Mouse (Mus musculus): Measurements from ENCODE around the gene Bcap29.
A peak's percentile ranks its signal among the peaks of the same experiment; 100 is the strongest.
"Not testable (repeated sequence)": the region's sequence is repeated elsewhere in the genome, so short reads cannot be mapped to it uniquely, and the experiment has no call there.

The Bcap29 gene

DNA sequence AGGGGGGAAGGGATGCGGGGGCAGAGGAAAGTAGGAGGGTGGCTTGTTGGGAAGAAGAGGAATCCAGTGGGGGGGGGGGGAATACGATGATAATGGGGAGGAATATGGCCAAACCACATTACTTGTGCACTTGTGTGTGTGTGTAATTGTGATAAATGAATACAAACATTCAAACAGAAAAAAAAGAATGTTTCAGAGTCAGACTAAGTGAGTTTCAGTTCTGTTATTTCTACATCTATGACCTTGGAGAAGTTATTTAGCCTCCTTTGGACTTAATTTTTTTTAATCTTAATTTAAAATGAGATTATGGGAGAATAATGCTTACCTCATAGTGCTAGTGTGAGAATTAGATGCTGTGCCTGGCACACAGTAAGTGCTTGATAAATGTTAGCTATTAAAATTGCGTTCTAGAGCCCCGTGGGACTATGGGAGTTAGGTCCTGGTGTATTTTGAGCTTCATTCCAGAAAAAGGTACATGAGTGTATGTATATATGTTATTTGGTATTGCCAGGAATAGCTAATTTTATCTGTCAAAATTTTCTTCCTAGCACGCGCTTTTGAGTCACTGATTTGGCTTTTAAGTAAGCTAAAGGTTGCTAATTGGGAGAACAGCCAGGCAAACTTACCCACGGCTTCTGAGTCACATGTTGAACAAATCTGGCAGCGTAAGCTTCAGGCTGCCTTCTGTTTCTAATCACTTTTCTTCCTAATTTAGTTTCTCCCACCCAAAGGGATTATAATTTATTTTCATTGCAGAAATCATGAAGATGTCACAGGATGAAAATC, 55.6 kb downstream of the Bcap29 start:
- DNase-seq (ENCODE audit: inconsistent ontology term): no peak

- no peak for DNase-seq (ENCODE audit: inconsistent ontology term)
Observed at GRCm38 (mm10) chr12:31574506-31574905, 60.0 kb downstream of the Bcap29 start.

DNA sequence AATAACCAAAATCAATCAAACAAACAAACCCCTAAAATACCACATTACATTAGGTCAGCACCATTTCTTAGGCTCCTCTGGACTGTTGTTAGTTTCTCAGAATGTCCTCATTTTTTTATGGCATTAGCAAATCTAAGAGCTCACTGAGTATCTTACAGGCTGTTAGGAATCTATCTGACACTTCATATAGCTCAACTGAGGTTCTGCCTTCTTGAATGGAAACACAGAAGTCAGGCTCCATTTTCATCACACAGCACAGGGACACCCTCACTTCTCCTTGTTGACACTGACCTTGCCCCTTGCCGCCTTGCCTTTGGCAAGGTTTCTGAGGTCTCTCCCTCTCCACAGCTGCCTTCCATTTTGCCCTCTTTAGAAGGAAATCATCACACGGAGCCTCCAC, 64.7 kb downstream of the Bcap29 start:
- no peak for DNase-seq (ENCODE audit: inconsistent ontology term)

- no peak for DNase-seq (ENCODE audit: inconsistent ontology term)
Observed at GRCm38 (mm10) chr12:31568661-31569060, 65.8 kb downstream of the Bcap29 start.

- not testable (repeated sequence) for DNase-seq (ENCODE audit: inconsistent ontology term)
Observed at GRCm38 (mm10) chr12:31567535-31567934, 66.9 kb downstream of the Bcap29 start.

DNA sequence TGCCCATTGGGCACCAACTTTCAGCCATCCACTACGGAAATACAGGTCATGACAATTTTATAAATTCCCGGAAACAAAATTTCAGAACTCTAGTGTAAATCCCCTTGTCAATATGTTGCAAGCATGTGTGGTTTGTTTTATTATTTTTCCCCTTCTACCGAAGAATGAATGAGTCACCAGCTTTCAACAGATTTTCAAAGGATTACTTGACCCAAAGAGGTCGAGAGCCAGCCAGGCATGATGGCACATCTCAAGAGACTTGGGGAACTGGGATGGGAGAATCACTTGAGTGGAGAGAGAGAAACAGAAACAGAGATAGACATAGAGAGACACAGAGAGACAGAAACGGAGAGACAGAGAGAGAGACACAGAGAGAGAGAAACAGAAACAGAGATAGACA, 73.7 kb downstream of the Bcap29 start:
- DNase-seq (ENCODE audit: inconsistent ontology term): peak; percentile 13

GRCm38 (mm10) chr12:31560002-31560401, 74.5 kb downstream of the Bcap29 start:
- no peak for DNase-seq (ENCODE audit: inconsistent ontology term)

GRCm38 (mm10) chr12:31554371-31554770, 80.1 kb downstream of the Bcap29 start:
- no peak for DNase-seq (ENCODE audit: inconsistent ontology term)

DNA sequence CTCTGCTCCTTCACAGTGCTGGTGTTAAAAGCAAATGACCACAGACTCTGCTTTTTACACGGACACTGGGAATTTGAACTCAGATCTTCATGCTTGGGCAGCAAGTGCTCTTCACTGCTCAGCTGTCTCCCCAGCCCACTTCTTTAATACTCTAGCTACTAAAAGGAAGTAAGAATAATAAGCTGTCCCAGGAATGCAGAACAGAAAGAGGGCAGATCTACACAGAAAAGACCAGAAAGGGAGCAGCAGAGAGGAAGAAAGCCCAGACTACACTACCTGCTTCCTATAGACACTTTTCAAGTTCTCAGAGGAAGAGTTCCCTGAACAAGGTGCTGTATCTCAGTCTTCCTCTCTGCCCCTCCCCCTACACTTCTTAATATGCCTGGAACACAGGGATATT, 83.2 kb downstream of the Bcap29 start:
- DNase-seq (ENCODE audit: inconsistent ontology term): no peak

DNA sequence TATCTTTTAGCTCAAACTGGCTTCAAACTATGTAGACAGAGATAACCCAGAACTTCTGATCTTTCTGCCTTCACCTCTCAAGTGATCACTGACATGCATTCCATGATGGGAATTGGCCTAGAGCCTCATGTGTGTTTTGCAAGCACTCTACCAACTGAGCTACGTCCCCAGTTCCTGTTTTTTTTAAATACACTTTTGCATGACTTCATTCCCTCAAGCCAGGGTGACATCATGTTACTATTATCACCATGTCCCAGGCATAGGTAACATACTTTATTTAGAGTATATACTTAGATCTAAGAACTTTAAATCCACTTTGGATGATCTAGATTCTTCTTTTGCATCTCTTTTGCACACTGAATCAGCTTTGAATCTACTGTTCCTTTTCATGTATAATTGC, 88.4 kb downstream of the Bcap29 start:
- no peak for DNase-seq (ENCODE audit: inconsistent ontology term)

DNA sequence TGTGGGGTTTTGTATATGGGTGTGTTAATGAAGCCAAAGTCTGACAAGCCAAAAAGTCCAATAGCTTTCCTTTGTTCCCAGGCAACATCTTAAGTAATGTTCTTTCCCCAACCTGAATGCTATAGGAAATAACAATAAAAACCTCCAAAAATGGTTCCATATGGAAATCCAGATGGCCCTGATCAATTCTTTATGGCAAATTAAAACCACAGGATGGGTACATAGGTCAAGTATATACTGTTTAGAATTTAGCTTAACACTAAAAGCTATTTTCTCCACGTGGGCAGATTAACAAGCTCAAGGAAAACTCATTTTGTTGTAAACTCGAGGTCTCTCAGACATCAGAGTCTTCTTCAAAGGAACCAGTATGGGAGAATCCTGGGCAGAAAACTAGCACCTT, 89.2 kb downstream of the Bcap29 start:
- DNase-seq (ENCODE audit: inconsistent ontology term): no peak

DNA sequence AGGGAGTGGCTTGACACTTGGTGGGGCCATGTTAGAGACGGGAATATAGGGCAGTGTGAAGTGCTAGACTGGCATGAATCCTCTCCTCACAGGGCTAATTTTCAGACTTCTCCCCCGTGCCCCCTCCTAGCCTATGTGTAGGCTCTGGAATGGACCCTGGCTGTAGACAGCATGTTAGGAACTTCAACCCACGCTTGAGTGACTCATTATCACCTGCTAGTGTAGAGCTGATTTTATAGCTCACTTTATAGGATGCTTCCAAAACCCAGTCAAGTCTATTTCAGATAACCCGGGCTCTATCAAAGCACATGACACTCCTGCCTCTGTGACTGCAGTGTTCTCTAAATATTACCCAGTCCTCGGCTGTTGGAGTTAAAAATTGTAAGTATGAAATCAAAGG, 92.9 kb downstream of the Bcap29 start:
- DNase-seq (ENCODE audit: inconsistent ontology term): no peak

Measured in Muller cell, postnatal 12 days (primary cell).